Mouse (Mus musculus) hindbrain, embryonic 16.5 days (tissue): ENCODE measurements at regions not wholly inside any gene's neighbourhood (a gene's known extent, or its start where the extent isn't known, plus 50 kb on each side); places are given as distances from the start of the nearest gene placed in this dataset.

ENCODE experiments used
- ATAC-seq: fragments of 200-750 bp; cut with Nextera tagmentation; 2 replicates; pipeline ENCODE4 v1.8.0; 2017; ENCODE audit warnings: moderate TSS enrichment, moderate library complexity
- H3K27ac ChIP-seq: fragments of 300-500 bp; sonication (generic); 2 replicates; pipeline ENCODE4 v1.5.1; 2014; ENCODE audit warnings: low read depth, mild to moderate bottlenecking, control low read depth, low read length, moderate library complexity
- H3K27me3 ChIP-seq: fragments of 300-500 bp; sonication (generic); replicated peaks from 2 replicates; pipeline ENCODE4 v1.6.1; 2014; ENCODE audit warnings: low read length; ENCODE audit not compliant: control insufficient read depth, insufficient read depth
- H3K36me3 ChIP-seq: fragments of 300-500 bp; sonication (generic); 2 replicates; pipeline ENCODE4 v1.6.1; 2014; ENCODE audit warnings: mild to moderate bottlenecking, low read length, moderate library complexity, mixed read lengths; ENCODE audit not compliant: control insufficient read depth, insufficient read depth
- H3K4me1 ChIP-seq: fragments of 300-500 bp; sonication (generic); 2 replicates; pipeline ENCODE4 v1.6.1; 2014; ENCODE audit warnings: low read depth, low read length; ENCODE audit not compliant: control insufficient read depth, insufficient read depth
- H3K4me2 ChIP-seq: fragments of 300-500 bp; sonication (generic); 2 replicates; pipeline ENCODE4 v1.6.1; 2014; ENCODE audit warnings: mild to moderate bottlenecking, low read length, control low read depth, moderate library complexity
- H3K4me3 ChIP-seq: fragments of 300-500 bp; sonication (generic); 2 replicates; pipeline ENCODE4 v1.5.1; 2014; ENCODE audit warnings: mild to moderate bottlenecking, low read length, control low read depth, moderate library complexity
- H3K9ac ChIP-seq: fragments of 300-500 bp; sonication (generic); 2 replicates; pipeline ENCODE4 v1.6.1; 2014; ENCODE audit warnings: low read depth, mild to moderate bottlenecking, control low read depth, low read length, moderate library complexity
- H3K9me3 ChIP-seq: fragments of 300-500 bp; sonication (generic); 2 replicates; pipeline ENCODE4 v1.6.1; 2014; ENCODE audit warnings: mild to moderate bottlenecking, low read length, moderate library complexity; ENCODE audit not compliant: control insufficient read depth
- whole genome bisulfite sequencing: fragments of 180-500 bp; shearing (Covaris S2); extraction: QIAGEN DNeasy Blood & Tissue Kit; methylation state at CpG from one replicate; pipeline ENCODE4 v1.1.7; 2014; 5-methylcytosine and 5-hydroxymethylcytosine counted together

DNA sequence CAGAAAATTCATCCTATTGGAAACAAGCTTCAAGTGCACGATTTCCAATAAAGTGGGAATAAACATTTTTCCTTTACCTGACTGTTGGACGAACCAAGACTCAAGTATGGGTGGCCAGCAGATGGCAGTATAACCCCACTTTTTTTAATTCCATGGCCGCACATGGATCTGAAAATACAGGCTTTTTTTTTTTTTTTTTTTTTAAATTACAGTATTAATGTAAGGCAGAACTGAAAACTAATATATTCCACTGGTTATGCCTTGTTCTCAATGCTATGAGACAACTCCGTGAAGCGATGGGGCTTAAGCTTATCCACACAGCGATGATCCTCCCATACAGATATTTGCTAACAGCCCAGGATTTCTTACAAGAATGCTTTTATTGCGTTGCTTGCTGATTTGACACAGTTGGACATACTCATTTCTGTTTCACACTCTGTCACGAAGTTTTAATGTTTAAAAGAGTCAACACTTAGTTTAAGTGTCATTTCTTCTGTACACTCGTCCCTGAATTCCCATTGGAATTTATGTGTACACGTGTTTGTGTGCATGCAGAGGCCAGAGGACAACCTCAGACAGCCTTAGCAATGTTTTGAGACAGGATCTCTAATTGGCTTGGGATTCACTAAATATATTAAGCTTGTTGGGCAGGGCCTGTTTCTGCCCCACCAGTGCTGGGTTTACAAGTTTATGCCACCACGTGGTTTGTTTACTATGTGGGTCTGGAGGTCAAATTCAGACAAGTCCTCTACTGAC lies 332.3 kb downstream of the D3Ertd751e start:
- ATAC-seq: peak; percentile 74
- Histone ChIP-seq H3K4me2 (peak overlapping the region; percentile 34), H3K4me3 (no peak overlapping the region), H3K4me1 (no peaks in the 10 kb centered on the region), H3K36me3 (no peaks in the 10 kb centered on the region), H3K27ac (no peak overlapping the region), H3K27me3 (no peaks in the 10 kb centered on the region), H3K9me3 (no peaks in the 10 kb centered on the region), H3K9ac (no peak overlapping the region)
- WGBS: 35% methylated on average over 11 of the region's 11 CpGs

DNA sequence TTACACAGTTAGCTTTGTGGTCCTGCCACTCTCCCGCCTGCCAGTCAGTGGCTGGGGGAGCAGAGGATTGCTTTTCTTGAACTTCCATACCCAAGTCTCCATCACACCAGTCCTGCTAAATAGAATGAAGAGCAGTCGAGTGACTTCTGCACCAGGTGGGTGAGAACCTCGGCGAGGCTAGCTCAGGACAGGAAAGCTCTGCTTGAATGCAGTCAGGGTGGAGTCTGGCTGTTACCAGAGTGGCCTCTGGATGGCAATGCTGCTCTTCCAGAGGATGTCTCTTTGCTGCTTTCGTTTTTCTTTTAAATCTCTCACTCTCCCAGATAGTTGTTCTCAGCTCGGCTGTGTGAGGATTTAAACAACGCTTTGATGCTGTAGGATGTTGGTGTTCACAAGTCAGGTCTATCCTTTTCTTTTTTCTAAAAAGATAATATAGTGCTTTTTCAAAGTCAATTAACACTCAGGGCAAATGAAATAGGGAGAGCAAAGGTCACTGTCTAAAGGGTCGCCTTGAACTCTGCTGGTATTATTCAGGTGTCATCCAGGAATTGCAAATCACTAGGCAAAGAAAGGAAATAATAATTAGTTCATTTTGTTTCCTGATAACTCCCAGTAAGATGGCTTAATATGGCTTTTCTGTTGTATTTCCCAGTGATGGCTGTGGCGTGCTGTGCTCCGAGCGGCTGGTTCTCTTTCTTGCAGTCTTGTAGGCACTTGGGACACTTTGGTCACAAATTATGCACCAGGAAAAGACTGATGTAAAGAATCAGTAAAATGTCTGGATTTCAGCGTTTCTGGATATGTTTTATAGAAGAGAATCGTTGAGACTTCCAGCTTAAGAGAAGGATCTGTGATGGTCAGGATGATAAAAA lies 368.8 kb downstream of the D3Ertd751e start:
- H3K27ac ChIP-seq: no peak overlapping the region
- no peaks in the 10 kb centered on the region for H3K9me3 ChIP-seq
- 26% methylated on average over 13 of the region's 13 CpGs for WGBS

DNA sequence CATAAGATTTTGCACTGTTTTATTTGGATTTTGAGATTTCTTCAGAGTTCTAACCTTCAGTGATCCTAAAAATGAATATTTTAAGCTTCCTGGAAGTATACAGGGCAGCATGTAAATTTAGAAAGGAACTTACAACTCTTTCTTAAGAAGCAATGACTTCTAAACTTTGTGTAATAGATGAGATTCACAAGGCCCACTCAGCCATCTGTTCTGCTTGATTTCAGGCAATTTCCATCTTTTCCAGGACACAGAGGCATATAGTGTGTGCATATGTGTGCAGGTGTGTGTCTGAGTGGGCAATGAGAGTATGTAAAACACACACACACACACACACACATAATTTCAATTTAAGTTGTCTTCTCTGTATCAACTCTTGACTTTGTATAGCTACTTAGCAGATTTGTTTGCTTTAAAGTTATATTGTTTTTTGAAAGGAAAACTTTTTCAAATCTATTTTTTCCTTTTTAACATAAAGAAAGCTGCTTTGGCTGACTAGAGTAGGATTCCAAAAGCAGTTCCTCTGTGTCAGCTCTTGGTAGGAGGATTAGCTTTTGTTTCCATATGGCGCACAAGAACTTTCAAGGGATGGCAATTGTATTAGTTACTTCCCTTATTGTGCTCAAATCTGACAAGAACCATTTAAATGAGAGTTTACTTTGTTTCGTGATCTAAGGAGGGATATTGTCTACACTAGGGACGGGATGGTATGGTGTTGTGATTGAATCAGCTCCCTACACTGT lies 387.6 kb downstream of the D3Ertd751e start:
- Histone ChIP-seq H3K9ac (no peak overlapping the region), H3K36me3 (no peaks in the 10 kb centered on the region), H3K4me3 (no peak overlapping the region), H3K27me3 (no peaks in the 10 kb centered on the region), H3K4me2 (no peak overlapping the region), H3K4me1 (no peaks in the 10 kb centered on the region), H3K9me3 (no peaks in the 10 kb centered on the region), H3K27ac (no peak overlapping the region)
- 87% methylated on average over 3 of the region's 3 CpGs for WGBS
- no peak for ATAC-seq

More for the DNA sequence above, 368.8 kb downstream of the D3Ertd751e start:
- Histone ChIP-seq H3K9ac (peak overlapping the region; percentile 29), H3K27me3 (no peaks in the 10 kb centered on the region), H3K4me2 (peak overlapping the region; percentile 40), H3K36me3 (no peaks in the 10 kb centered on the region), H3K4me1 (peaks cover 4% of the 10 kb centered on the region), H3K4me3 (no peak overlapping the region)
- peak; percentile 97 for ATAC-seq

GRCm38 (mm10) chr3:42132322-42132721 lies 389.9 kb downstream of the D3Ertd751e start:
- H3K27me3 ChIP-seq: no peaks in the 10 kb centered on the region
- no peak overlapping the region for H3K27ac ChIP-seq
- ATAC-seq: no peak
- H3K4me3 ChIP-seq: no peak overlapping the region
- no peak overlapping the region for H3K4me2 ChIP-seq
- H3K9ac ChIP-seq: no peak overlapping the region
- H3K36me3 ChIP-seq: no peaks in the 10 kb centered on the region
- H3K9me3 ChIP-seq: no peaks in the 10 kb centered on the region
- WGBS: 96% methylated on average over 1 of the region's 1 CpGs
- no peaks in the 10 kb centered on the region for H3K4me1 ChIP-seq

DNA sequence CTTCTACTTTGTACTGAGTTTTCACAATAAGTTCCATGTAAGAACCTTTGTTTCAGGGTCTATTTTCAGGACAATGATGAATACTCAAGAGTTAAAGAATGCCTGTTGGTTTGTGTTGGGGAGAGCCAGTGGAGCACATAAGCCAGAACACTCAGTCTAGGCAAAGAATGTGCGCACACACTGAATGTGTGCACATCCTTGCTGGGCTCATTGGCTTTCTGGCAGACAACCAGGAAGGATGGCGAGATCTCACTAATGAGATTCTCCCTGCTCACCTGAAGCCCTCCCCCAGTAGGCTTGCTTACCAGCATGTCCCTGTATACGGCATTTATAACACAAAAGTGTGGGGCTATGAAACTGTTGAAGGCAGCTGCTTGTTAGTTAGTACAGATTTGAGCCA lies 411.0 kb downstream of the D3Ertd751e start:
- H3K4me2 ChIP-seq: no peak overlapping the region
- WGBS: 70% methylated on average over 3 of the region's 3 CpGs
- no peak overlapping the region for H3K9ac ChIP-seq
- H3K4me3 ChIP-seq: no peak overlapping the region
- H3K9me3 ChIP-seq: no peaks in the 10 kb centered on the region
- no peaks in the 10 kb centered on the region for H3K36me3 ChIP-seq
- peak; percentile 64 for ATAC-seq
- no peaks in the 10 kb centered on the region for H3K4me1 ChIP-seq
- no peaks in the 10 kb centered on the region for H3K27me3 ChIP-seq
- H3K27ac ChIP-seq: no peak overlapping the region

- H3K4me2 ChIP-seq: no peak overlapping the region
- H3K4me1 ChIP-seq: no peaks in the 10 kb centered on the region
- ATAC-seq: no peak
- H3K9ac ChIP-seq: no peak overlapping the region
- WGBS: 50% methylated on average over 4 of the region's 4 CpGs
- no peak overlapping the region for H3K27ac ChIP-seq
- H3K27me3 ChIP-seq: no peaks in the 10 kb centered on the region
- H3K36me3 ChIP-seq: no peaks in the 10 kb centered on the region
- no peak overlapping the region for H3K4me3 ChIP-seq
- no peaks in the 10 kb centered on the region for H3K9me3 ChIP-seq
Observed at GRCm38 (mm10) chr3:42154909-42155308, 412.5 kb downstream of the D3Ertd751e start.

GRCm38 (mm10) chr3:42163666-42164065 lies 421.3 kb downstream of the D3Ertd751e start:
- Histone ChIP-seq H3K9me3 (no peaks in the 10 kb centered on the region), H3K36me3 (no peaks in the 10 kb centered on the region), H3K4me1 (no peaks in the 10 kb centered on the region), H3K9ac (no peak overlapping the region), H3K27ac (no peak overlapping the region), H3K27me3 (no peaks in the 10 kb centered on the region), H3K4me3 (no peak overlapping the region), H3K4me2 (no peak overlapping the region)
- ATAC-seq: no peak
- WGBS: 54% methylated on average over 3 of the region's 3 CpGs

DNA sequence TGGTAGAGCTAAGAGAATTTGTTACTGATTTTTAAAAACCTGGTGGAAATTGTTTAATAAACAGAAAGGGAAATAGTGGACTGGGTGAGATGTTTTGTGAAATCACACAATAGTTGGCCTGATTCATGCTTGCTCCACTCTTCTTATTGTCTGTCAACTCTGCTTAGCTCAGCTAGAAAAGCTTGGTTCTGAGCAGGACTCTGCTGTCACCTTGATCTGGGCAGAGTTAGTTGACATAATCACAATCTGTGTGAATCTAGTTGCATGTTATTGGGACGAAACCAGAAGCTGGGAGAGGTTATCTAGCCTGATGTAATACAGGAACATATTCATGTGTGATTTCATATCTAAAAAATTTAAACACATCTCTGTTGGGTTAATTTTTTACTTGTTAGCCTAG lies 456.8 kb downstream of the D3Ertd751e start:
- WGBS: 81% methylated on average over 1 of the region's 1 CpGs
- no peak overlapping the region for H3K9ac ChIP-seq
- no peak overlapping the region for H3K4me3 ChIP-seq
- no peaks in the 10 kb centered on the region for H3K9me3 ChIP-seq
- no peak overlapping the region for H3K4me2 ChIP-seq
- no peaks in the 10 kb centered on the region for H3K27me3 ChIP-seq
- ATAC-seq: no peak
- no peak overlapping the region for H3K27ac ChIP-seq
- no peaks in the 10 kb centered on the region for H3K36me3 ChIP-seq
- no peaks in the 10 kb centered on the region for H3K4me1 ChIP-seq

DNA sequence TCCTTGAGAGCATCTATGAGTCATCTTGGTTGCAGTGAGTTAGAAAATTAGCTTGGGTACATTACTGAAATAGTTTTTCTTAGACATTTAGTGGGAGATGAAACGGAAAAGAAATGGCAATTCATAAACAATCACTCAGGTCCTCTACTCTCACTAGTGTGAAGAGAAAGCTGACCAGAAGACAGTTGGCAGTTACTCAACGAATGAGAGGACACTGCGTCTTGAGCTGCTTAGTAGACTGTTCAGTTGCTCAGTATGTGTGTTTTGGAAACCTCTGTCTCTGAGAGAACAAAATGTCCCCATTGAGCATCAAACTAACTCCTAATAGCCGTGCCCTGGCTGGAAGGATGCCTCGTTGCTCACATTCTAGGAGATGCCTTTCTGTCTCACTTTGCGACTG lies 459.0 kb downstream of the D3Ertd751e start:
- Histone ChIP-seq H3K9ac (no peak overlapping the region), H3K27ac (no peak overlapping the region), H3K4me2 (no peak overlapping the region), H3K4me1 (no peaks in the 10 kb centered on the region), H3K4me3 (no peak overlapping the region), H3K9me3 (no peaks in the 10 kb centered on the region), H3K36me3 (no peaks in the 10 kb centered on the region), H3K27me3 (no peaks in the 10 kb centered on the region)
- 87% methylated on average over 6 of the region's 6 CpGs for WGBS
- ATAC-seq: no peak
